Mouse (Mus musculus): Measurements from ENCODE around the gene Hist1h4i. TPM values are rescaled to one million over a fixed set of nuclear protein-coding genes. Genes with fewer than 3 reads are reported as not detected.

Hist1h4i gene
- total and polyA plus RNA-seq, 3 experiments: 10.4 to 1,065 TPM; not detected in 1

GRCm38 (mm10) chr13:22049737-22050440 is 8.7 kb upstream of the Hist1h4i start:
- Histone ChIP-seq H3K9ac (ENCODE audit: control insufficient read depth, low read depth, low read length, poor library complexity, severe bottlenecking) (peak overlapping the region; percentile 63), H3K4me3 (ENCODE audit: control insufficient read depth in 1 of 2, insufficient read depth in 1 of 2, low read depth in 2 of 2, low read length in 2 of 2) (peak overlapping the region; percentile 60 to 87), H3K27ac (ENCODE audit: control insufficient read depth, low read depth, low read length) (peak overlapping the region; percentile 55), H3K27me3 (ENCODE audit: control insufficient read depth in 1 of 2, insufficient read depth in 2 of 2, low read length in 2 of 2) (0 out of 4 replicates have a peak, but pooled peaks cover 0 to 2% of the 10 kb centered on the region in 2 experiments), H3K79me2 (ENCODE audit: control insufficient read depth, insufficient read depth, low read length, poor library complexity) (peaks cover 1% of the 10 kb centered on the region; the same call in 1 of the 2 replicates), H3K36me3 (ENCODE audit: control insufficient read depth in 1 of 2, insufficient read depth in 2 of 2, low read length in 2 of 2) (peaks cover 0 to 2% of the 10 kb centered on the region in 2 experiments; a peak in 2 of 4 replicates), H3K9me3 (replicated peaks; ENCODE audit: insufficient read depth, low read length) (no peaks in the 10 kb centered on the region), H3K4me1 (ENCODE audit: control insufficient read depth in 1 of 2, insufficient read depth in 2 of 2, low read length in 2 of 2) (peaks cover 0 to 1% of the 10 kb centered on the region in 2 experiments; a peak in 1 of 4 replicates)
- peak; percentile 77 for DNase-seq (ENCODE audit: low read depth, low spot score)
- TF ChIP-seq CHD1 (IDR thresholded peaks at IDR 0.05; ENCODE audit: low read depth, low read length) (no peak), SMC3 (IDR thresholded peaks at IDR 0.05; ENCODE audit: low read depth, low read length) (no peak)

- Histone ChIP-seq H3K79me2 (ENCODE audit: control insufficient read depth, insufficient read depth, low read length, poor library complexity) (peaks cover 1% of the 10 kb centered on the region; the same call in 1 of the 2 replicates), H3K9ac (ENCODE audit: control insufficient read depth, low read depth, low read length, poor library complexity, severe bottlenecking) (no peak overlapping the region), H3K27me3 (ENCODE audit: control insufficient read depth in 1 of 2, insufficient read depth in 2 of 2, low read length in 2 of 2) (no peaks in the 10 kb centered on the region), H3K9me3 (replicated peaks; ENCODE audit: insufficient read depth, low read length) (no peaks in the 10 kb centered on the region), H3K4me3 (ENCODE audit: control insufficient read depth in 1 of 2, insufficient read depth in 1 of 2, low read depth in 2 of 2, low read length in 2 of 2) (no peak overlapping the region), H3K36me3 (ENCODE audit: control insufficient read depth in 1 of 2, insufficient read depth in 2 of 2, low read length in 2 of 2) (peaks cover 0 to 2% of the 10 kb centered on the region in 2 experiments; a peak in 2 of 4 replicates), H3K4me1 (ENCODE audit: control insufficient read depth in 1 of 2, insufficient read depth in 2 of 2, low read length in 2 of 2) (peaks cover 0 to 4% of the 10 kb centered on the region in 2 experiments; a peak in 1 of 4 replicates), H3K27ac (ENCODE audit: control insufficient read depth, low read depth, low read length) (no peak overlapping the region)
- no peak for DNase-seq (ENCODE audit: low read depth, low spot score)
- TF ChIP-seq ETS1 (IDR thresholded peaks at IDR 0.05; ENCODE audit: low read depth, low read length): no peak
- no peak for TF ChIP-seq ZNF384 (IDR thresholded peaks at IDR 0.05; ENCODE audit: low read depth, low read length)
- TF ChIP-seq GABPA (IDR thresholded peaks at IDR 0.05; ENCODE audit: low read depth, low read length): no peak
- TF ChIP-seq CTCF (IDR thresholded peaks at IDR 0.05 in 2 of 3, conservative IDR thresholded peaks at IDR 0.05 in 1 of 3; ENCODE audit: control insufficient read depth in 1 of 3, insufficient read depth in 1 of 3, low read depth in 2 of 3, low read length in 3 of 3, poor library complexity in 1 of 3, severe bottlenecking in 1 of 3): no peak
- TF ChIP-seq ELF1 (IDR thresholded peaks at IDR 0.05; ENCODE audit: low read depth, low read length): no peak
- TF ChIP-seq MYB (IDR thresholded peaks at IDR 0.05; ENCODE audit: low read depth, low read length): no peak
- no peak for TF ChIP-seq MYC (IDR thresholded peaks at IDR 0.05; ENCODE audit: low read depth, low read length)
- TF ChIP-seq CHD2 (IDR thresholded peaks at IDR 0.05; ENCODE audit: low read length): no peak
- TF ChIP-seq CHD1 (IDR thresholded peaks at IDR 0.05; ENCODE audit: low read depth, low read length): no peak
- no peak for TF ChIP-seq ZKSCAN1 (IDR thresholded peaks at IDR 0.05; ENCODE audit: low read depth, low read length)
- TF ChIP-seq TCF12 (IDR thresholded peaks at IDR 0.05; ENCODE audit: low read depth, low read length): no peak
- no peak for TF ChIP-seq POLR2AphosphoS2 (IDR thresholded peaks at IDR 0.05; ENCODE audit: low read length)
- TF ChIP-seq MXI1 (IDR thresholded peaks at IDR 0.05; ENCODE audit: low read depth, low read length): no peak
- TF ChIP-seq POLR2AphosphoS5 (IDR thresholded peaks at IDR 0.05; ENCODE audit: borderline replicate concordance, low read depth, low read length): no peak
- no peak for TF ChIP-seq RAD21 (IDR thresholded peaks at IDR 0.05; ENCODE audit: low read depth, low read length)
- TF ChIP-seq HCFC1 (IDR thresholded peaks at IDR 0.05; ENCODE audit: low read depth, low read length): no peak
- no peak for TF ChIP-seq NRF1 (IDR thresholded peaks at IDR 0.05; ENCODE audit: insufficient read depth, low read depth, low read length, poor library complexity, severe bottlenecking)
- TF ChIP-seq KAT2A (conservative IDR thresholded peaks at IDR 0.05; ENCODE audit: low read depth, low read length): no peak
- TF ChIP-seq MAZ (IDR thresholded peaks at IDR 0.05; ENCODE audit: low read depth, low read length): no peak
- TF ChIP-seq MAX (IDR thresholded peaks at IDR 0.05; ENCODE audit: low read length): no peak
These were observed 7.9 kb upstream of the Hist1h4i start for GRCm38 (mm10) chr13:22049041-22049440.

Data from MEL (cell line).